Mouse (Mus musculus): ENCODE measurements at regions not wholly inside any gene's neighbourhood (a gene's known extent, or its start where the extent isn't known, plus 50 kb on each side); places are given as distances from the start of the nearest gene placed in this dataset.

- no peak for DNase-seq (ENCODE audit: low read depth, low spot score)
Measured at GRCm38 (mm10) chr7:125005638-125006037, 438.8 kb upstream of the Kdm8 start.

- DNase-seq (ENCODE audit: low read depth, low spot score), result no peak
Measured at GRCm38 (mm10) chr7:125019259-125019658, 425.2 kb upstream of the Kdm8 start.

- DNase-seq (ENCODE audit: low read depth, low spot score), result no peak
Measured at GRCm38 (mm10) chr7:125024944-125025343, 419.5 kb upstream of the Kdm8 start.

- no peak for DNase-seq (ENCODE audit: low read depth, low spot score)
Measured at GRCm38 (mm10) chr7:125033778-125034177, 410.7 kb upstream of the Kdm8 start.

GRCm38 (mm10) chr7:125034196-125034595, 410.3 kb upstream of the Kdm8 start:
- no peak for DNase-seq (ENCODE audit: low read depth, low spot score)

- DNase-seq (ENCODE audit: low read depth, low spot score), result no peak
Measured at GRCm38 (mm10) chr7:125036098-125036991, 408.1 kb upstream of the Kdm8 start.

- no peak for DNase-seq (ENCODE audit: low read depth, low spot score)
Measured at GRCm38 (mm10) chr7:125038840-125039239, 405.6 kb upstream of the Kdm8 start.

- no peak for DNase-seq (ENCODE audit: low read depth, low spot score)
Measured at GRCm38 (mm10) chr7:125055951-125056625, 388.4 kb upstream of the Kdm8 start.

- DNase-seq (ENCODE audit: low read depth, low spot score), result no peak
Measured at GRCm38 (mm10) chr7:125102464-125102863, 342.0 kb upstream of the Kdm8 start.

- DNase-seq (ENCODE audit: low read depth, low spot score), result no peak
Measured at GRCm38 (mm10) chr7:125104011-125104410, 340.5 kb upstream of the Kdm8 start.

GRCm38 (mm10) chr7:125112820-125113273, 331.6 kb upstream of the Kdm8 start:
- DNase-seq (ENCODE audit: low read depth, low spot score), result no peak

GRCm38 (mm10) chr7:125115322-125115996, 329.0 kb upstream of the Kdm8 start:
- no peak for DNase-seq (ENCODE audit: low read depth, low spot score)

- no peak for DNase-seq (ENCODE audit: low read depth, low spot score)
Measured at GRCm38 (mm10) chr7:125117173-125117572, 327.3 kb upstream of the Kdm8 start.

- DNase-seq (ENCODE audit: low read depth, low spot score), result no peak
Measured at GRCm38 (mm10) chr7:125129187-125129586, 315.3 kb upstream of the Kdm8 start.

GRCm38 (mm10) chr7:125131968-125132367, 312.5 kb upstream of the Kdm8 start:
- DNase-seq (ENCODE audit: low read depth, low spot score), result no peak

- DNase-seq (ENCODE audit: low read depth, low spot score), result no peak
Measured at GRCm38 (mm10) chr7:125138607-125139006, 305.9 kb upstream of the Kdm8 start.

- DNase-seq (ENCODE audit: low read depth, low spot score), result no peak
Measured at GRCm38 (mm10) chr7:125139196-125139595, 305.3 kb upstream of the Kdm8 start.

- DNase-seq (ENCODE audit: low read depth, low spot score), result no peak
Measured at GRCm38 (mm10) chr7:125140854-125141253, 303.6 kb upstream of the Kdm8 start.

GRCm38 (mm10) chr7:125141864-125142263, 302.6 kb upstream of the Kdm8 start:
- DNase-seq (ENCODE audit: low read depth, low spot score), result no peak

GRCm38 (mm10) chr7:125146025-125146424, 298.5 kb upstream of the Kdm8 start:
- DNase-seq (ENCODE audit: low read depth, low spot score), result no peak

GRCm38 (mm10) chr7:125149151-125149550, 295.3 kb upstream of the Kdm8 start:
- no peak for DNase-seq (ENCODE audit: low read depth, low spot score)

GRCm38 (mm10) chr7:125149740-125150139, 294.7 kb upstream of the Kdm8 start:
- no peak for DNase-seq (ENCODE audit: low read depth, low spot score)

Data from c-Kit-negative CD71-positive TER-119-positive erythroid progenitor cells, embryonic 14.5 days (primary cell).